Mouse (Mus musculus): Measurements from ENCODE around the gene Isx.

The Isx gene

DNA sequence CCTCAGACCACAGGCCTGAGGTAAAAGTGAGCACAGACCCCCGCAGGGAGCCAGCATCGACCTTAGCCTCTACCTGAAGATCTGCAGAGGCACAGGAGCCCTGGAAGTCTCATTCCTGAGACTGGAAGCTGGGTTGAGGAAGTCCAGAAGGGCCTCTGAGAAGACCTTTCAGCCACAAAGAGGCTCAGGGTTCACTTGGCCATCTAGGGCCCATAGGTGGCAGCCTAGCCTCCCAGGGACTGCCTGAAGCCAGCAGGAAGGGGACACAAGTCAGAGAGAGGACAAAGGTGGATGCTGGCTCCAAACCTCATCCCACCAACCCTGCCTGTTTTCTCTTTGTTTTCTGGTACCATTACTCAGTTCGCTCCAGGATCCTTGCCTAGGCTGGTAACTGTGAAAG is at the start of gene Isx:
Isx (plus strand) TSS at position 234 of the 400 bp plus-strand sequence.
- DNase-seq (ENCODE audit: low read depth) = no peak

DNA sequence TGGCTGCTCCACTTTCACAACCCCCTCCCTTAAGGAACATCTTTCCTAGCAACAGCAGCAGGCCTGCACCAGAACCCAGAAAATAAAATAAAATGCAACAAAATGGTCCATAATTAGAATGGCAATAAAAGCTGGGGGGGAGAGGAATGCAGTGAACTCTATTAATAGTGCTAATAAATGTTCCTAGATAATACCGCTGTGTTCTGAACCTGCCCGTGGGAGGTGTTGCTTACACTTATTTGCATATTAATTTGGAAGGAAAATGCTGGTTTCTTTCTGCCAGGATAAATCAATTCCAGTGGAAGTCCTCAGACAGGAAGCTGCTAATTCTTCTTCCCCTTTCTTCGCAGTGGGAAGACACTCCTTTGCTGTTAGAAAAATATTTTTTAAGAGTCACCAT is 45.3 kb upstream of the Isx start:
- no peak for DNase-seq (ENCODE audit: low read depth)

DNA sequence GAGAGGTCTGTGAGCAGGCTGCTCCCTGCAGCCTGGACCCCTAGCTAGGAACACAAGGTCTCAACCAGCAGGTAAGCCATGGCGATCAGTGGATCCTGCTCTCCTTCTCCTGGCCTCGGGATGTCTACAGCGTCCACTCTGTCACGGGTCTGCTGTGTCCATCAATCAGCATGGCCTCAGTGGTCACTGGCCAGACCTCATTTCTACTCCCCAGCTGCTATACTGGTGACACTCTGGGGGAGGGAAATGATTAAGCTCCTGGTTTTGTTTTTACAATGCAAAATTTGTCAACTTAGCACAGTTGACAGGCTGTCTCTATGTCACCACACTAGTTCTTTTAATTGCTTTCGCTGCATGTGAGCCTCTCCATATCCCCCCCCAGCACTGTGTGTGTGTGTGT is 41.7 kb upstream of the Isx start:
- no peak for DNase-seq (ENCODE audit: low read depth)

DNA sequence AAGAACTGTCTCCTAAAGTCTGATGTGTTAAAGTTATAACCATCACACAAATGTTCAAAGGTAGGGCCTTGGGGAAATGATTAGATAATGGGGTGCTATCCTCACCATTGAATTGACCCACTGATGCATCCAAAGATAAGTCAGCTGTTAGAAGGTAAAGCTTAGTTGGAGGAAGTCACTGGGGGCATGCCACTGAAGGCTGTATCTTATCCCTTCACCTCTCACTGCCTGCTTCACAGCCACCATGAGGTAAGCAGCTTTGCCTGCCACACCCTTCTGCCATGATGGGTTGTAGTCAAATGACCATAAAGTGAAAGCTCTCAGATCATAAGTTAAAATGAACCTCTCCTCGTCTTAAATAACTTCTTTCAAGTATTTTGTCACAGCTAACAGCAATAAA is 38.7 kb upstream of the Isx start:
- no peak for DNase-seq (ENCODE audit: low read depth)

DNA sequence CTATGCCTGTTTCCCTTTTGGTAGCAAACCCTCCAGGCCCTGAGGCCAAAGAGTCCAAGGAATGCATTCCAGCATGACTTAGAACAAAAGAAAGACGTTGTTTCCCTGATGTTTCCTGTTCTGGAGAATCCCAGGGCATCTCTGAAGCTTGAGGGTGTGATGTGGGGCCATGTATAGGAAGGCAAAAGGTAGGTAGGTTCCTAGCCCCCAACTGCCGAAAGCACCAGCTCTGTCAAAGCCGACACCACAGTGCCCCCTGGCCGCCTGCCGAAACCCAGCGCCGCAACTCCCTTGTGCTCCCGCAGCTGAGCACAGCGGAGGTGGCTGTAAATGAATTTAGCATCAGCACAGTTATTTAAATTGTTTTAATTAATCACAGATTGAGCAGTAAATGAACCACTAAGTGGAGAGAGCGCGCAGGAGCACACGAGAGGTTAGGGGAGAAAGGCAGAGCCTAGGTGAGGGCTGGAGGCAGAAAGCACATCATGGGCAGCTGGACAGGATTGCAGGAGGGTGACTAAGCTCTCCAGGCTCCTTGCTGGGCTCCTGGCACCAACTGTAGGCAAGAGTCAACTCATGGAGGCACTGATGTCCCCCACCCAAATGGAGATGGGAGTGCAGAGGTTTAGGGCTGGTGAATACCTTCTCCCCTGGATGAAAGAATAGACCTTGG is 25.5 kb upstream of the Isx start:
- no peak for DNase-seq (ENCODE audit: low read depth)

DNA sequence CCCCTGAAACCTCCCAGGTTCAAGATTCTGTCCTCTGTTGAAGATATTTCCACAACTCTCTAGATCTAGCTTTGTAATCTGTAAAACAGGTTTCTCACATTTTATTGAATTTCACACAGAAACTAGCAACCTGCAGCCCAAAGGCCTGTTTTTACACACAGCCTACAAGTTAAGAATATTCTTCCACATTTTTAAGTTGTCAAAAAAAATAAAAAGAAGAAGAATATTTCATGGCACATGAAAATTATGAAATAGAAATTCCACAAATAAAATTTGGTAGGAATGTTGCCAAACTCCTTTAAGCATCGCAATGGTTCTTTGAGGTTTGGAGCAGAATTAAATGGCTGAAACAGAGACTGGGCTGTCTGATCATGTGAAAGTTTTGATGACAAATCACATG is 24.3 kb upstream of the Isx start:
- DNase-seq (ENCODE audit: low read depth) = no peak

DNA sequence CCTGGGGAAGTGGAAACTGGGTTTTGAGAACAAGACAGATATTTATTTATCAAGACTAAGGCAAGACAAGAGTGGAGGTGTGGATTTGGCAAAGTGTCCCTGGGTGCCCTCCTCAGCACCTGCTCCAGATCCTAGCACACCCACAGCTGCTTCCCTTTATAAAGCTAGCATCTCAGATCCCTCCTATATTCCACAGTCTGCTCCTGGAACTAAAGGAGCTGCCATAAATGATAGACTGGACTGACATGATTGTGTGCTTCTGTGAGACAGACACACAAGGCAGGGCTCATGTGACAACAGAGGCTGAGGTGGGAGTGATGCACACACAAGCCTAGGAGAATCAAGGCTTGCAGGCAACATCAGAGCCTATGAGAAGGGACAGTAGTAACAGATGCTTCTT is 22.0 kb upstream of the Isx start:
- DNase-seq (ENCODE audit: low read depth) = no peak

DNA sequence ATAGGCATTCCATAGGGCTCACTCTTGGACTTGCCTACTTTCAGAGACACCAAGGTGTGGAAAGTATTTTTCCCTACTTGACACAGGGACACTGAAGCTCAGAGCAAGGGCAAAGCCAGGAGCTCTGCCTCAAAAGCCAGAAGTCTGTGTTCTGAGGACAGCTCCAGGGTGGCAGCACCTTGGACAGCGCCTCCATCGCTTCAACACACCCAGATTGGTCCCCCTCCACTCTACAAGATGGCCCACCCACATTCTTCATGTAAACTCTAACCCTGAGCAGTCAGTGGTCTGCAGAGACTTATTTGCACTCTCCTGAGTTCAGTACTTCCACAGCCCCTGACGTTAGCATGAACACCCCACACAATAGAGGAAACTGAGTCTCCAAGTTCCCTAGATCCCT is 21.1 kb upstream of the Isx start:
- no peak for DNase-seq (ENCODE audit: low read depth)

DNA sequence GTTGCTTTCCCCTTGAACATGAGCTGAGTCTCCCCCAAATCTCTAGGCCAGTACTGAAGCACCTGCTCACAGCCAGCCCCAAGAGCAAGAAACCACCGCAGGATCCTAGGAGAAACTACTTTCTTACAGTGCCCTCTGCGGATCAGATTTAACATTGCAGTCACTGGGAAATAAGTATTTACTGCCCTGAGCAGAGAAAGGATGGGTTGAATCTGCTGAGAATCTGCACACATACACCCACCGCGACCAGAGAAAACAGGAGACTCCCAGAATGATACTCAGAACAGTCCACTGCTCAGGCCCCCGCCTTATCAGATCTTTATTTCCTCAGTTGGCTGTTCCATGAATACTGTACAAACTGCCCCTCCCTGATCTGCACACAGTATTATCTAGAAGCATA is 19.5 kb upstream of the Isx start:
- DNase-seq (ENCODE audit: low read depth) = no peak

DNA sequence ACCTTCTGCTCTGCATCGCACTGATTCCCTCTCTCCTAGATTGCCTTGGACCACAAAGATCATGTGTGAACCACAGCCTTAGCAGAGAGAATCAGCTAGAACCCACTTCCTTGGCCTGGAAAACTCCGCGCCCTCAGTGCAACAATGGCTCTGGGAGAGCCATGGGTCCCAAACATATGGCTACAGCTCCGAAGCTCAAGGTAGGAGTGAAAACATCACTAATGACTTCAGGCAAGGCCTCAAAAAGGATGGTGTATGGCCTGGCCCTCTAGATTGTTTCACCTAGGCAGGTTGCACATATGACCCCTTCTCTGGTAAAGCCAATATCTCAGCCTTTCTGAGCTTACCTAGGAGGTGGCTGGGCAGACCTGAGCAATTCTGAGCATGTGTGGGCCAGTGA is 18.2 kb upstream of the Isx start:
- no peak for DNase-seq (ENCODE audit: low read depth)

DNA sequence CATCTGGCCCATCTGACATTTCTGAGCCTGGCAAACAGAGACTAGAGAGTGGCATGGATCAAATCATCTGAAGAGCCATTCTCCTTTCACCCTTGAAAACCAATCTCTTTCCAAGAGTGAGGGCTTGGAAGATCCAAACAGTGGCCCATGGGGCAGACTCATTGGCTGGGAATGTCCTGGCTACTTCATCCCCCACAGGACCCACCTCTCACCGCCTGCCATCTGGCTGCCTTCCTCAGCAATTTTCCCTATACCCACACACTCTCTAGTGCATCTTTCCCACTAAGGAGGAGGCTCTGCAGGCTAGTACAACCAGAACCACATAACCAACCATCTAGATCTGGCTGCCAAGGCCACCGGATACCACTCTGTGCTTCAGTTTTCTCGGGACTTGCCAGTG is 17.6 kb upstream of the Isx start:
- no peak for DNase-seq (ENCODE audit: low read depth)

DNA sequence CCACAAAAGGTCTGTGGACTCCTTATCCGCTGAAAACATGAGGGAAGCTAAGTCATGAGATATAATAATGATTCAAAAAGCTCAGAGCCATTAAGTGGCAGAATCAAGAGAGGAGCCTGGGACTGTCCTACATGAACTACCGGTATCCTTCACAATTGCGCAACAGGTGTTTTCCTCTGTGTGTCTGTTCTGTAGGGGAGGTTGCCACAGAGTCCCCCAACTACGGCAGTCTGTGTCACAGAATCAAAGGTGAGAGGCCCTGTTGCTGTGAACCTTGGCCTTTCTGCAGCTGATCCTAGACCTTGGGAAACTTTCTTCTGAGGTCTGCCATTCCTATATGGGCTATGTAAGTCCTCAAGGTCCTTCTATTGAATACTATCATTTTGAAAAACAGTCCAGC is 13.7 kb upstream of the Isx start:
- DNase-seq (ENCODE audit: low read depth) = no peak

DNA sequence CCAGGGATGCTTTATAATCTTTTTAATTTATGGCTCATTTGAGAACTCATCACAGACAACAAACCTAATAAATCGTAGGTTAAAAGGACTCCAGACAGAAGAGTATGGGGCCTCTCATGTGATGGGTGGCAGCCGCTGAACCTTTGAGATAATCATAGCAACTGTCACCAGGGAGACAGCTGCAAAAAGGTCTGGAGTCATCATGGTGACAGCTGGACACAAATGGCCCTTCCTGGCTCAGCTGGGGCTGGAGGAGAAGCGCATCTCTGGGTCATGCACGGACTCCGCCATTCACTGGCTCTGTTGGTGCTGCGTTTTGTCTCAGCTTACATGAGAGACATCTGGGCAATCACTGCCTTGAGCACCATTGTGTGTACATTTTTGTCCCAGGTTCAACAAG is 12.5 kb upstream of the Isx start:
- no peak for DNase-seq (ENCODE audit: low read depth)

DNA sequence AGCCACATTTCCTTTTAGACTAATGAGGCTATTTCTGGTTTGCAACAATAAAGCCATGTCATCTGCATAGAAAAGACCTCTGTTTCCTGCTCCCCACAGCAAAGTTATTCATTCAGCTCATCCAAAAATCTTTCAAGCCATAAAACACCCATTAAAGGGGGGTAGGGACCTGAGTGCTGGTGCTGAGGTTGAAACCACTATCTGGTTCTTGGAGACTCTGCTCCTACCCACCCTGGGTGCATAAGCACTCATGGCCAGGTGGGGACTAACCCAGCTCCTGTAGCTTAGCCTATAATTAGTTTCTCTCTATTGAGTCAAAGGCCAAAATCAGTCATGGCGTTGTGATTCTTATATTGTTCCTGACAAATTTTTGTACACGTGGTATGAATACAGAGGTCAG is 10.4 kb upstream of the Isx start:
- no peak for DNase-seq (ENCODE audit: low read depth)

DNA sequence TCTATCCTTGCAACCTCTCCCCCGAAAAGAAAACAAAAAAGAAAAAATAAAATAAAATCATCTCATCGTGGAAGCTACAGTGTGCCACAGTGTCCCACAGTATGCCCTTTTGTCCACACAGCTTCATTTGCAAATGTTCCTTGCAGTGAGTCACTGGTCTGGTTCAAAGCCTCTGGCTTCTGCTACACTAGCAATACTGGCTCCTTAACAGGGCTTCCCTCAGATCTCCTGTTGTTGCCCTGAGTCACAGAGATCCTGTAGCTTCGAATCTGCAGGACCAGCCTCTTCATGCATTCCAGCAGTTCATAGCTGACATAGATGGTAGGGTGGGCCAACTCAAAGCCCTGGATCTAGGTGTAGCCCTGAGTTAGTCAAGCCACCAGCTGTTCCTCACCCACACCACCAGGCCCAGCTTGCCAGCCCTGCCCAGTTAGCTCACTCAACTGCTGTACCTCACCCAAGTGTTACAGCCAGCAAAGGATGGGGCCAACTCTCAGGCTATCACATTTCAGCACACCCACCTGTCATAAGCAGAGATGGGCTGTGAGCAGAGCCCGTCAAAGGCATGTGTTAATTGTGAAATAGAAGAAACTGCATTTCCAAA is 2.5 kb upstream of the Isx start:
- DNase-seq (ENCODE audit: low read depth) = no peak

DNA sequence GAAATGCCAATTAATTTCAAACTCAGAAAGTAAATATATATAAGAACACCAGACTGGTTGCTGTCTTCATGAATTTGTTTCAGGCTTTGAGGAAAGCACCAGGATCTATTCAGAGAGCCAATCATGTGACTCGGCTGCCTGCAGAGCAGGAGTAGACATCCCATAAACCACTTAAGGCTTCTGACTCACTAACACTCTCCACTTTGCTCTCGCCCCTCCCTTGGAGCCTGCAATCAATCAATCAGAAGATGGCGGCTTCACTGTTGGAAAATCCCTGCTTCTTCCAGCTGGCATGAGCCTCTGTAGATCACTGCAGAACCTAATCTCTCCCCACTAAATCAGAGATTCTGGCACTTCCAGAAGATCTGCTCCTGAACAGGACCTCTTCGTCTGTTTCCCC is 1.3 kb upstream of the Isx start:
- DNase-seq (ENCODE audit: low read depth) = no peak

DNA sequence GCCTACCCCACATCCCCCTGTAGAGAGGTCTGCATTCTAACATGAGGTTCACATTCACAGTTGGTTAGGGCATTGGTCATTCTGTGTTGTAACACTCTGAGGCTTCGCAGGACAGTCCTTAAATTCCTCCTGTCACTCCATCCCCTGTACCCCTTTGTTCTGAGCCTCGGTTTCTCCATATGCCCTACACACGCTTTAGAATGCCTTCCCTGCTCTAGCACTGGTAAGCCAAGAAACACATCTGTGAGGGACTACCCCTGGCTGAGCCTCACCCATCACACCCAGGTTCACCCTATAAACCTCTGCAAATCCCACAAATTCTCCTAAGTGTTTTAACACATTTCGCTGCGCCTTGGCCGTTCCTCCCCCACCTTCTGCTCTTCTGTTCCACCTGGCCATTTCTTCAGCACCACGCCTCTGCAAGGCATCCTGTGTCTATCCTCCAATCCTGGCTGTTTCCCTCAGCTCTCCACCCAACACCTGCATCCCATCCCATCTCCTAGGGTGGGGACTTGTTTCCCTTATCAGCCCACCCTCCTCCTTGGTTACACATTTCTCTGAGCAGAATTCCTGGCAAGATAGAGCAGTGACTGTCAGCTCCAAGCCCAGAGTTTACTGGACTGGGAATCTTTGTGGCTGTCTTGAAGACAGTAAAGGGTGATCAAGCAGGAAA is 686 bp upstream of the Isx start:
- DNase-seq (ENCODE audit: low read depth) = no peak

DNA sequence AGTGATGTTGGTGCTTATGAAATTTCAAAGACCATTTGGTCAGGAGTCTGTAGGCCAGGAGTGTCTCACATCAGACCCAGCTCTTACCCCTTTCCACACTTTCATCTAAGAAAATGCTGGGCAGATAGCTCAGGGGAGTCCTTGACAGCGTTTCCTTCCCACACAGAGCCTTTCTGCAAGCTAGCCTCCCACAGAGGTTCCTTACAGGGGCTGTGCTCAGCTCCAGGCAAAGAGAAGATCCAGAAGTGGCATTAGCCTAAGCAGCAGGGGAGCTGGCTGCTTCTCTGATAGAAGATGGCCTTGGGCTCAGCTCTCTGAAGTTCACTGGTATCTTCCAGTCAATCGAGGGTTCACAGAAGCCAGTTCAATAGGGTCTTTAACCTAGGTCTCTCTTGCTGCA is 1.6 kb downstream of the Isx start:
- DNase-seq (ENCODE audit: low read depth) = no peak

DNA sequence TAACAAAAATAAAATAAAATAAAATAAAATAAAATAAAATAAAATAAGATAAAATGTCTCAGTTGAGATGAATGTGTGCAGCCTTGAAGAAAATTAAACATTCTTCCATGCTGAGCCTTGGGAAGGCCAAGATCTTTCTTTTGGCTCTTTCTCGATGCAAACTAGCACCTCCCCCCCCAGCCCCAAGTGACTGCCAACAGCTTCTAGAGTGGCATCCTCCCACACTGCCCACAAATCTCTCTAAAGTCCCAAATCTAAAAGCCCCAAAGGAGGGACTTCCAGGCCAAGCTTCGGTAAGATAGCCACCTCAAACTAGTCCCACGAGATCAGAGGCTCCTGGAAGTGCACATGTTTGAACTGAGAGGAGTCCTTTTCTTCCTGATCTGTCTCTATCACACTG is 5.7 kb downstream of the Isx start:
- no peak for DNase-seq (ENCODE audit: low read depth)

DNA sequence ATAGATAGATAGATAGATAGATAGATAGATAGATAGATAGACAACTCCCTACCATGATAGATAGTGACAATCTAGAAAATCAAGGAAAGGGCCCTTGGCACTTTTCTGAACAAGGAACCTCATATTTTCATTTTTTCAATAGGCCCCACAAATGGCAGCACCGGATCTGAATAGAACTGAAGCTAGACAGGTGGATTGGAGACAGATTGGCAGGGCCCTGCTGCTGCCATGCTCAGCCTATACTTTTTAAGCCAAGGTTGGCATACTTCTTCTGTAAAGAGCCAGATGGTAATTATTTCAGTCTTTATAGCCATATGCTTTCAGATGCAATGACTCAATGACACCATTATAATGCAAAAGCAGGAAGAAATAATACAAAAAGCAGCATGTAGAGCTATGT is 15.8 kb downstream of the Isx start:
- DNase-seq (ENCODE audit: low read depth) = no peak

DNA sequence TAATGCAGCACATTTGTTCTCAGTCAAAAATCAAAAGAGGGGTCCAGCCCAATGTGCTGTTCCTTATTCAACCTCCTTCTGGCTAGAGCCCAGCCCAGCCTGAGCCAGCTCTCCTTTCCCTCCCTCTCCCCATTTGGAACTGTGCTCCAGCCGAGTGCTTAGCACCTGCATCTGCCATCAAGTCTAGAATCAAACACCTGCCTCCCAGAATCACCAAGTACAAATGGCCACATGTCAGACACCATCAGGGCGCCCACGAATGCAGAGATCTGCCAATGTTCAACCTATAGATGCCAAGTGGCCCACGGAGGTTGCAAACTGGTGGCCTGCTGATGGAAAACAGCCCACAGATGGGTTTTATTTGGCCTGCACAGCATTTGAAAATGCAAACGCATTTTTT is 18.1 kb downstream of the Isx start:
- no peak for DNase-seq (ENCODE audit: low read depth)

DNA sequence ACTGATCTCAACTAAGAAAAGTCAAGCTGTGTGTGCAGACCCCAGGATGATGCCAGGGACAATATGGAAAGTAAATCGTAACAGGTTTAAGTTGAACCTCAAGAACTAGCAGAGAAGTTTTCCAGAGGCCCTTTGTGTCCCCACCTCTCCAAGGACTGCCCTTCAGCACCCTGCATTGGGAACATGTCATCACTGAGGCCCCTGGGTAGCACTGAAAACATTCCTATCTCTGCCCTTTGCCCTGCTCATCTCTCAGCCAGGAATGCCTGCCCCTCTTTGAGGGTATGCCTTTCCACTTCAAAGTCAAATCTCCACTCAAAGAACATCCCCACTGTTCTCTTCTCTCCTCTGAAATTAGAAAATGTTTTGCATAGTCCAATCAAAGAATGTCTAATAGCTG is 23.3 kb downstream of the Isx start:
- no peak for DNase-seq (ENCODE audit: low read depth)

DNA sequence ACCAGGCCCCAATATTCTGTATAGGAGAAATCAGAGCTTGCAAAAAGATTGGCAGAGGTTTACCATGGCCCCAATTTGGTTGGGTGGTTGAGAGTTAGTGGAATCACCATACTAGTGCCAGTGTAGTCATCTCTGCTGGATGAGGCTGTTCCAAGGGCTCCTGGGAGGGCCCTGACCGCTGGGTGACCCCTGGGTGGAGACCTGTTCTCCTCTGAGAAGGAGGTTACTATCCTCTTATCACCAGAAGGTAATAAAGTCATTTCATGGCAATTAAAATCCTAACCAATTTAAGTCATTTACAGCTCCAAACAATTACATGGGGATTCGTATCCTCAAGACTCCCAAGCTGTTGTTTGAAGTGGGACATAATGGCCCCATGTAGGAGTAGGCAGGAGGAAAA is 24.3 kb downstream of the Isx start:
- no peak for DNase-seq (ENCODE audit: low read depth)

DNA sequence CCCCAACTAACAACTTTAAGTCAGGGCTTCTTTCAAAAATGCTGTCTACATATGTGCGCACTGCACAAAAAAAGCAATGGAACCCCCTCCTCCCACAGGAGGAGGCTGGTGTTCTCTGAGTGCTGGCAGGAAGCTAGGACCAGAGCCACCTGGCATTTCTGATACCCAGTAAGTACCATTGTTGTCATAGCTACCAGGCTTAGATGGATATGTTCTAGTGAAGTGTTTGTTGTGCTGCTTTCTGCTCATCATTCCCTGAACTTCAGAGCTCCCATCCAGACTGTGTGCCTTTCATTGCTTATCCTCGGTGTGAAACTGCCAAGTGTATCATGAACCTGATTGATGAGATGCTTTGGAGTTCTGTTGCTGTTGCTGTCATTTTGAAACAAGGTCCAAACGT is 26.8 kb downstream of the Isx start:
- DNase-seq (ENCODE audit: low read depth) = no peak

Data from fibroblast of lung, adult 2 months (primary cell).